Mouse (Mus musculus) kidney, embryonic 15.5 days (tissue): ENCODE results near the gene Hamp. TPM values are rescaled to one million over a fixed set of nuclear protein-coding genes. Genes with fewer than 3 reads are reported as not detected.

ENCODE experiments used
- polyA plus RNA-seq: library from polyadenylated mRNA; unstranded; fragments of >200 nt; fragmentation: Nextera tagmentation; extraction: Ambion mirVana; gene quantifications from 2 replicates; pipeline ENCODE4 v1.2.1, GENCODE M21; 2015

Gene Hamp
- polyA plus RNA-seq, 1 experiment from 2014 or later = not detected

Other genes starting within 250 kb of the Hamp start
- gene 2200002J24Rik, start 245.1 kb downstream of the Hamp start, polyA plus RNA-seq = 0.58 TPM in 1 of 2 replicates, not detected in the other
- gene Atp4a, start 231.8 kb downstream of the Hamp start, polyA plus RNA-seq = 1.3 and 1.5 TPM in 2 replicates
- 180 and 192 TPM in 2 replicates for gene Tmem147, start 214.5 kb downstream of the Hamp start, polyA plus RNA-seq
- gene Gapdhs, start 200.4 kb downstream of the Hamp start, polyA plus RNA-seq = 0.35 and 0.68 TPM in 2 replicates
- 2.2 and 2.6 TPM in 2 replicates for gene Sbsn, start 192.6 kb downstream of the Hamp start, polyA plus RNA-seq
- gene Dmkn, start 180.3 kb downstream of the Hamp start, polyA plus RNA-seq = 1.3 and 7.7 TPM in 2 replicates
- 5.8 and 26.9 TPM in 2 replicates for gene Krtdap, start 156.1 kb downstream of the Hamp start, polyA plus RNA-seq
- 0.19 and 0.49 TPM in 2 replicates for gene Ffar2, start 120.3 kb downstream of the Hamp start, polyA plus RNA-seq
- gene Ffar3, start 87.9 kb downstream of the Hamp start, polyA plus RNA-seq = 0.22 and 0.88 TPM in 2 replicates
- gene Ffar1, start 82.5 kb downstream of the Hamp start, polyA plus RNA-seq = not detected in 2 replicates
- gene Cd22, start 63.7 kb downstream of the Hamp start, polyA plus RNA-seq = 0.12 and 0.19 TPM in 2 replicates
- gene Mag, start 29.2 kb downstream of the Hamp start, polyA plus RNA-seq = 0.39 and 0.61 TPM in 2 replicates
- not detected in 2 replicates for gene Hamp2, start 19.4 kb downstream of the Hamp start, polyA plus RNA-seq
- 25.0 and 25.3 TPM in 2 replicates for gene Usf2, start 12.8 kb upstream of the Hamp start, polyA plus RNA-seq
- gene Lsr, start 29.4 kb upstream of the Hamp start, polyA plus RNA-seq = 62.7 and 62.8 TPM in 2 replicates
- gene Fam187b, start 29.8 kb upstream of the Hamp start, polyA plus RNA-seq = 5.8 and 6.8 TPM in 2 replicates
- 30.6 and 35.0 TPM in 2 replicates for gene Fxyd5, start 98.4 kb upstream of the Hamp start, polyA plus RNA-seq
- gene Fxyd7, start 107.4 kb upstream of the Hamp start, polyA plus RNA-seq = 8.2 and 11.2 TPM in 2 replicates
- gene Fxyd1, start 113.2 kb upstream of the Hamp start, polyA plus RNA-seq = 50.8 and 57.9 TPM in 2 replicates
- 0.34 and 0.44 TPM in 2 replicates for gene Lgi4, start 115.3 kb upstream of the Hamp start, polyA plus RNA-seq
- 14.3 and 14.8 TPM in 2 replicates for gene Fxyd3, start 132.7 kb upstream of the Hamp start, polyA plus RNA-seq
- 40.6 and 45.0 TPM in 2 replicates for gene Hpn, start 171.3 kb upstream of the Hamp start, polyA plus RNA-seq
- 1.4 and 2.0 TPM in 2 replicates for gene Scn1b, start 183.0 kb upstream of the Hamp start, polyA plus RNA-seq
- gene Gramd1a, start 211.9 kb upstream of the Hamp start, polyA plus RNA-seq = 60.6 and 69.5 TPM in 2 replicates